Mouse (Mus musculus) intestine, embryonic 15.5 days (tissue): ENCODE data around the gene Obscn. TPM values are rescaled to one million over a fixed set of nuclear protein-coding genes. Genes with fewer than 3 reads are reported as not detected.

ENCODE experiments used
- ATAC-seq: fragments of 200-750 bp; cut with Nextera tagmentation; 2 replicates; pipeline ENCODE4 v1.8.0; 2017; ENCODE audit warnings: moderate TSS enrichment, moderate library complexity
- H3K27ac ChIP-seq: fragments of 300-500 bp; sonication (generic); 2 replicates; pipeline ENCODE4 v1.5.1; 2015; ENCODE audit warnings: mild to moderate bottlenecking, inconsistent platforms
- H3K27me3 ChIP-seq: fragments of 300-500 bp; sonication (generic); replicated peaks from 2 replicates; pipeline ENCODE4 v1.6.1; 2015; ENCODE audit warnings: inconsistent platforms
- H3K36me3 ChIP-seq: fragments of 300-500 bp; sonication (generic); 2 replicates; pipeline ENCODE4 v1.6.1; 2015; ENCODE audit warnings: inconsistent platforms
- H3K4me1 ChIP-seq: fragments of 300-500 bp; sonication (generic); replicated peaks from 2 replicates; pipeline ENCODE4 v1.6.1; 2015; ENCODE audit warnings: inconsistent platforms
- H3K4me2 ChIP-seq: fragments of 300-500 bp; sonication (generic); replicated peaks from 2 replicates; pipeline ENCODE4 v1.6.1; 2015; ENCODE audit warnings: mild to moderate bottlenecking, inconsistent platforms
- H3K4me3 ChIP-seq: fragments of 300-500 bp; sonication (generic); replicated peaks from 2 replicates; pipeline ENCODE4 v1.5.1; 2015; ENCODE audit warnings: inconsistent platforms
- H3K9ac ChIP-seq: fragments of 300-500 bp; sonication (generic); 2 replicates; pipeline ENCODE4 v1.6.1; 2015; ENCODE audit warnings: inconsistent platforms
- H3K9me3 ChIP-seq: fragments of 300-500 bp; sonication (generic); 2 replicates; pipeline ENCODE4 v1.6.1; 2016; ENCODE audit warnings: inconsistent platforms
- WGBS: fragments of 180-500 bp; shearing (Covaris S2); methylation state at CpG from one replicate; pipeline ENCODE4 v1.1.7; 2015; 5-methylcytosine and 5-hydroxymethylcytosine counted together
- polyA plus RNA-seq: library from polyadenylated mRNA; unstranded; fragments of >200 nt; fragmentation: Nextera tagmentation; extraction: Ambion mirVana; gene quantifications from 2 replicates; pipeline ENCODE4 v1.2.1, GENCODE M21; 2015

Obscn gene
- polyA plus RNA-seq = 1.3 TPM in 2 replicates

- Histone ChIP-seq H3K4me3 (peak within 1 kb of the TSS; percentile 23), H3K36me3 (no peaks in the 10 kb centered on the region), H3K4me2 (peak within 1 kb of the TSS; percentile 54), H3K4me1 (peaks cover 8% of the 10 kb centered on the region), H3K9ac (no peak within 1 kb of the TSS), H3K27ac (no peak within 1 kb of the TSS), H3K9me3 (no peaks in the 10 kb centered on the region), H3K27me3 (peaks cover 58% of the 10 kb centered on the region)
- no peak for ATAC-seq
- 19% methylated on average over 44 of the region's 44 CpGs for WGBS
Measured at GRCm38 (mm10) chr11:59135904-59136452, at the start of gene Obscn. Obscn (minus strand) TSS chr11:59136402.

GRCm38 (mm10) chr11:59185490-59185889 is 49.3 kb upstream of the Obscn start:
- WGBS = 91% methylated on average over 5 of the region's 5 CpGs
- no peaks in the 10 kb centered on the region for H3K9me3 ChIP-seq
- H3K4me1 ChIP-seq = peaks cover 18% of the 10 kb centered on the region; the same call in 1 of the 2 replicates
- H3K4me2 ChIP-seq = no peak overlapping the region
- no peak for ATAC-seq
- peaks cover 6% of the 10 kb centered on the region for H3K36me3 ChIP-seq
- no peaks in the 10 kb centered on the region; the same call in 1 of the 2 replicates for H3K27me3 ChIP-seq
- no peak overlapping the region for H3K27ac ChIP-seq
- no peak overlapping the region for H3K9ac ChIP-seq
- no peak overlapping the region for H3K4me3 ChIP-seq

- Histone ChIP-seq H3K9ac (no peak overlapping the region), H3K9me3 (no peaks in the 10 kb centered on the region), H3K36me3 (peaks cover 6% of the 10 kb centered on the region), H3K27ac (peak overlapping the region; percentile 77), H3K4me2 (no peak overlapping the region), H3K4me3 (no peak overlapping the region), H3K4me1 (peaks cover 15% of the 10 kb centered on the region; the same call in 1 of the 2 replicates), H3K27me3 (peaks cover 6% of the 10 kb centered on the region)
- peak; percentile 60; the same call in 1 of the 2 replicates for ATAC-seq
- WGBS = 18% methylated on average over 3 of the region's 3 CpGs
Measured at GRCm38 (mm10) chr11:59183821-59184220, 47.6 kb upstream of the Obscn start.

GRCm38 (mm10) chr11:59182864-59183331 is 46.7 kb upstream of the Obscn start, which contains the start of gene Gjc2:
Gjc2 (minus strand) TSS chr11:59183213.
- peak; percentile 48 for ATAC-seq
- peak within 1 kb of the TSS; percentile 77 for H3K27ac ChIP-seq
- H3K9ac ChIP-seq = no peak within 1 kb of the TSS

GRCm38 (mm10) chr11:59176921-59177320 is 40.7 kb upstream of the Obscn start:
- no peaks in the 10 kb centered on the region for H3K9me3 ChIP-seq
- no peak overlapping the region for H3K9ac ChIP-seq
- H3K27me3 ChIP-seq = peaks cover 53% of the 10 kb centered on the region
- H3K36me3 ChIP-seq = no peaks in the 10 kb centered on the region
- peak overlapping the region; percentile 46 for H3K4me2 ChIP-seq
- peaks cover 6% of the 10 kb centered on the region; the same call in 1 of the 2 replicates for H3K4me1 ChIP-seq
- WGBS = 7% methylated on average over 32 of the region's 34 CpGs
- ATAC-seq = no peak
- no peak overlapping the region for H3K27ac ChIP-seq
- H3K4me3 ChIP-seq = peak overlapping the region; percentile 20; the same call in 1 of the 2 replicates

More at GRCm38 (mm10) chr11:59182864-59183331, 46.7 kb upstream of the Obscn start, which contains the start of gene Gjc2:
- peaks cover 6% of the 10 kb centered on the region for H3K36me3 ChIP-seq
- H3K4me2 ChIP-seq = peak within 1 kb of the TSS; percentile 22; the same call in 1 of the 2 replicates
- H3K27me3 ChIP-seq = peaks cover 15% of the 10 kb centered on the region
- no peak within 1 kb of the TSS for H3K4me3 ChIP-seq
- H3K4me1 ChIP-seq = peaks cover 15% of the 10 kb centered on the region; the same call in 1 of the 2 replicates
- 32% methylated on average over 3 of the region's 3 CpGs for WGBS
- no peaks in the 10 kb centered on the region for H3K9me3 ChIP-seq

- Histone ChIP-seq H3K4me2 (peak overlapping the region; percentile 46), H3K27ac (no peak overlapping the region), H3K4me3 (peak overlapping the region; percentile 20), H3K36me3 (no peaks in the 10 kb centered on the region), H3K27me3 (peaks cover 53% of the 10 kb centered on the region), H3K4me1 (peaks cover 6% of the 10 kb centered on the region; the same call in 1 of the 2 replicates), H3K9me3 (no peaks in the 10 kb centered on the region), H3K9ac (no peak overlapping the region)
- 2% methylated on average over 48 of the region's 48 CpGs for WGBS
- ATAC-seq = no peak
Measured at GRCm38 (mm10) chr11:59176475-59176874, 40.3 kb upstream of the Obscn start.

GRCm38 (mm10) chr11:59174189-59174838 is 38.1 kb upstream of the Obscn start:
- Histone ChIP-seq H3K4me2 (no peak overlapping the region), H3K36me3 (no peaks in the 10 kb centered on the region), H3K27ac (no peak overlapping the region), H3K9me3 (no peaks in the 10 kb centered on the region), H3K4me3 (no peak overlapping the region), H3K4me1 (peaks cover 6% of the 10 kb centered on the region; the same call in 1 of the 2 replicates), H3K27me3 (peaks cover 52% of the 10 kb centered on the region), H3K9ac (no peak overlapping the region)
- 56% methylated on average over 6 of the region's 6 CpGs for WGBS
- ATAC-seq = no peak

GRCm38 (mm10) chr11:59170549-59170948 is 34.3 kb upstream of the Obscn start:
- Histone ChIP-seq H3K27ac (no peak overlapping the region), H3K9me3 (no peaks in the 10 kb centered on the region), H3K27me3 (peaks cover 14% of the 10 kb centered on the region), H3K4me2 (no peak overlapping the region), H3K4me3 (no peak overlapping the region), H3K9ac (no peak overlapping the region), H3K36me3 (no peaks in the 10 kb centered on the region), H3K4me1 (no peaks in the 10 kb centered on the region)
- 66% methylated on average over 4 of the region's 4 CpGs for WGBS
- no peak for ATAC-seq

GRCm38 (mm10) chr11:59169807-59170206 is 33.6 kb upstream of the Obscn start:
- no peak overlapping the region for H3K4me3 ChIP-seq
- no peaks in the 10 kb centered on the region for H3K4me1 ChIP-seq
- ATAC-seq = no peak
- H3K27me3 ChIP-seq = peaks cover 6% of the 10 kb centered on the region
- H3K9ac ChIP-seq = no peak overlapping the region
- H3K36me3 ChIP-seq = no peaks in the 10 kb centered on the region
- H3K27ac ChIP-seq = no peak overlapping the region
- 53% methylated on average over 3 of the region's 3 CpGs for WGBS
- no peak overlapping the region for H3K4me2 ChIP-seq
- H3K9me3 ChIP-seq = no peaks in the 10 kb centered on the region

GRCm38 (mm10) chr11:59165616-59166241 is 29.5 kb upstream of the Obscn start:
- no peaks in the 10 kb centered on the region for H3K36me3 ChIP-seq
- H3K4me1 ChIP-seq = peaks cover 12% of the 10 kb centered on the region; the same call in 1 of the 2 replicates
- no peak overlapping the region for H3K4me2 ChIP-seq
- no peaks in the 10 kb centered on the region for H3K27me3 ChIP-seq
- no peak overlapping the region for H3K27ac ChIP-seq
- no peak overlapping the region for H3K9ac ChIP-seq
- WGBS = 66% methylated on average over 2 of the region's 2 CpGs
- no peaks in the 10 kb centered on the region for H3K9me3 ChIP-seq
- no peak overlapping the region for H3K4me3 ChIP-seq
- no peak for ATAC-seq

- 77% methylated on average over 9 of the region's 9 CpGs for WGBS
- no peak overlapping the region for H3K4me3 ChIP-seq
- H3K27me3 ChIP-seq = no peaks in the 10 kb centered on the region
- H3K4me2 ChIP-seq = peak overlapping the region; percentile 70
- no peak overlapping the region for H3K27ac ChIP-seq
- ATAC-seq = no peak
- H3K9ac ChIP-seq = no peak overlapping the region
- H3K36me3 ChIP-seq = no peaks in the 10 kb centered on the region
- H3K9me3 ChIP-seq = no peaks in the 10 kb centered on the region
- H3K4me1 ChIP-seq = peaks cover 12% of the 10 kb centered on the region; the same call in 1 of the 2 replicates
Measured at GRCm38 (mm10) chr11:59164384-59164783, 28.2 kb upstream of the Obscn start.
